ENCODE assay signal across 17 mouse cellular contexts in genomic region chr11:32650893-32651590, GRCm38 (mm10). TPM values are rescaled to one million over a fixed set of nuclear protein-coding genes. Genes with fewer than 3 reads are reported as not detected.
DNase-seq lines count a peak whose midpoint lies in the region; ATAC-seq and TF ChIP-seq lines count a peak whose summit lies in the region.
"Had no signal": no experiment of that assay in that cellular context is flagged by ENCODE, and none has a peak within 500 bp of the region (broad histone marks: within the 10 kb centered on the region; RNA-seq: fewer than 3 reads in every experiment).

No protein-coding gene starts in this region.

- no peaks in the 10 kb centered on the region for H3K36me3 ChIP-seq in embryonic facial prominence, embryonic 15.5 days
- peaks cover 19% of the 10 kb centered on the region for H3K36me3 ChIP-seq in embryonic facial prominence, embryonic 10.5 days (replicated peaks)
- H3K36me3 ChIP-seq in lung, postnatal 0 days (ENCODE audit: insufficient read depth, low read length) = no peaks in the 10 kb centered on the region
- no peaks in the 10 kb centered on the region for H3K36me3 ChIP-seq in forebrain, embryonic 11.5 days (ENCODE audit: control insufficient read depth, insufficient read depth, low read length)
- H3K36me3 ChIP-seq: neural tube, embryonic 13.5 days had no signal

- H3K4me3 ChIP-seq in embryonic facial prominence, embryonic 15.5 days (replicated peaks) = no peak overlapping the region
- no peak overlapping the region for H3K4me3 ChIP-seq in embryonic facial prominence, embryonic 10.5 days
- no peak overlapping the region for H3K4me3 ChIP-seq in lung, postnatal 0 days (ENCODE audit: low read depth, low read length)
- no peak overlapping the region for H3K4me3 ChIP-seq in forebrain, embryonic 11.5 days (ENCODE audit: low read depth, low read length)
- H3K4me3 ChIP-seq: embryonic facial prominence, embryonic 12.5 days; forebrain, embryonic 10.5 days; neural tube, embryonic 13.5 days had no signal

- no peak for TF ChIP-seq CTCF in lung, postnatal 0 days (IDR thresholded peaks at IDR 0.05)

- DNase-seq in embryonic facial prominence, embryonic 10.5 days (ENCODE audit: low spot score) = no peak
- no peak for DNase-seq in lung, postnatal 0 days (ENCODE audit: low spot score)
- DNase-seq in lung, adult 18-20 months = no peak
- peak; percentile 40 to 62 for DNase-seq in kidney, postnatal 25 days
- no peak for DNase-seq in cerebellum, adult 18-20 months
- DNase-seq in forebrain, embryonic 11.5 days (ENCODE audit: low spot score) = no peak
- DNase-seq: adrenal gland, adult 2 months; cerebellum, postnatal 36 days; heart, adult 11 months; heart, postnatal 10 days; lung, adult 2 months had no signal

- TF ChIP-seq EP300 in lung, postnatal 0 days (IDR thresholded peaks at IDR 0.05) = no peak

- no peak overlapping the region for H3K4me2 ChIP-seq in embryonic facial prominence, embryonic 15.5 days (replicated peaks)
- no peak overlapping the region for H3K4me2 ChIP-seq in lung, postnatal 0 days (replicated peaks; ENCODE audit: low read depth, low read length)
- H3K4me2 ChIP-seq in forebrain, embryonic 11.5 days (ENCODE audit: low read depth, low read length, severe bottlenecking) = no peak overlapping the region
- H3K4me2 ChIP-seq: embryonic facial prominence, embryonic 12.5 days; neural tube, embryonic 13.5 days had no signal

- H3K27ac ChIP-seq in embryonic facial prominence, embryonic 15.5 days (replicated peaks) = 0 out of 2 replicates have a peak overlapping the region, but pooled peaks have one; percentile 4
- no peak overlapping the region for H3K27ac ChIP-seq in embryonic facial prominence, embryonic 10.5 days (replicated peaks)
- peak overlapping the region; percentile 17; the same call in 1 of the 2 replicates for H3K27ac ChIP-seq in lung, postnatal 0 days (ENCODE audit: low read length)
- no peak overlapping the region for H3K27ac ChIP-seq in forebrain, embryonic 11.5 days (ENCODE audit: low read depth, low read length)
- H3K27ac ChIP-seq: embryonic facial prominence, embryonic 12.5 days; forebrain, embryonic 10.5 days; neural tube, embryonic 13.5 days had no signal

- H3K9me3 ChIP-seq in embryonic facial prominence, embryonic 15.5 days (replicated peaks) = no peaks in the 10 kb centered on the region
- H3K9me3 ChIP-seq in embryonic facial prominence, embryonic 10.5 days = no peaks in the 10 kb centered on the region
- no peaks in the 10 kb centered on the region for H3K9me3 ChIP-seq in lung, postnatal 0 days (ENCODE audit: low read length)
- no peaks in the 10 kb centered on the region for H3K9me3 ChIP-seq in forebrain, embryonic 11.5 days (ENCODE audit: control insufficient read depth, low read length)
- H3K9me3 ChIP-seq: embryonic facial prominence, embryonic 12.5 days; forebrain, embryonic 10.5 days; neural tube, embryonic 13.5 days had no signal

- H3K4me1 ChIP-seq in embryonic facial prominence, embryonic 15.5 days = peaks cover 9% of the 10 kb centered on the region; the same call in 1 of the 2 replicates
- no peaks in the 10 kb centered on the region for H3K4me1 ChIP-seq in embryonic facial prominence, embryonic 10.5 days
- H3K4me1 ChIP-seq in lung, postnatal 0 days (ENCODE audit: insufficient read depth, low read depth, low read length) = peaks cover 19% of the 10 kb centered on the region; the same call in 1 of the 2 replicates
- H3K4me1 ChIP-seq in forebrain, embryonic 11.5 days (replicated peaks; ENCODE audit: control insufficient read depth, insufficient read depth, low read length) = no peaks in the 10 kb centered on the region
- H3K4me1 ChIP-seq: embryonic facial prominence, embryonic 12.5 days; forebrain, embryonic 10.5 days had no signal

- no peak for ATAC-seq in embryonic facial prominence, embryonic 15.5 days (ENCODE audit: insufficient number of reproducible peaks, low FRiP score, low TSS enrichment, low read depth)
- ATAC-seq in lung, postnatal 0 days = no peak
- ATAC-seq in inflammation-experienced regulatory T-cells, adult 6 months = no peak
- ATAC-seq in forebrain, embryonic 11.5 days (replicated peaks; ENCODE audit: low FRiP score) = no peak
- ATAC-seq: midbrain, embryonic 16.5 days had no signal

- WGBS in embryonic facial prominence, embryonic 15.5 days = 83% methylated on average over 7 of the region's 7 CpGs
- 88% methylated on average over 7 of the region's 7 CpGs for WGBS in embryonic facial prominence, embryonic 10.5 days
- WGBS in lung, postnatal 0 days = 70% methylated on average over 7 of the region's 7 CpGs
- WGBS in forebrain, embryonic 11.5 days = 95% methylated on average over 7 of the region's 7 CpGs

- no peak overlapping the region for H3K9ac ChIP-seq in embryonic facial prominence, embryonic 15.5 days
- H3K9ac ChIP-seq in lung, postnatal 0 days (replicated peaks; ENCODE audit: low read depth) = no peak overlapping the region
- H3K9ac ChIP-seq in forebrain, embryonic 11.5 days (ENCODE audit: low read length) = no peak overlapping the region
- H3K9ac ChIP-seq: embryonic facial prominence, embryonic 12.5 days; neural tube, embryonic 13.5 days had no signal

- H3K27me3 ChIP-seq in embryonic facial prominence, embryonic 15.5 days = no peaks in the 10 kb centered on the region
- H3K27me3 ChIP-seq in embryonic facial prominence, embryonic 10.5 days (replicated peaks; ENCODE audit: low read depth, poor library complexity, severe bottlenecking) = no peaks in the 10 kb centered on the region
- H3K27me3 ChIP-seq in lung, postnatal 0 days (replicated peaks; ENCODE audit: insufficient read depth, low read length) = no peaks in the 10 kb centered on the region
- no peaks in the 10 kb centered on the region for H3K27me3 ChIP-seq in forebrain, embryonic 11.5 days (ENCODE audit: control insufficient read depth, insufficient read depth, low read length)
- H3K27me3 ChIP-seq: embryonic facial prominence, embryonic 12.5 days; neural tube, embryonic 13.5 days had no signal

RNA-seq across cellular contexts. Expression of gene Fbxw11, which starts 8.5 kb away (rescaled TPM):
- polyA plus RNA-seq in embryonic facial prominence, embryonic 15.5 days (2015; fragmentation: Nextera tagmentation; extraction: Ambion mirVana) = 65.1 and 65.7 TPM in 2 replicates
- polyA plus RNA-seq in embryonic facial prominence, embryonic 10.5 days (2016; fragmentation: Nextera tagmentation; extraction: Ambion mirVana) = 88.8 and 93.2 TPM in 2 replicates
- polyA plus RNA-seq in lung, postnatal 0 days (2015; fragmentation: Nextera tagmentation; extraction: Ambion mirVana) = 46.6 and 54.2 TPM in 2 replicates
- polyA plus RNA-seq in inflammation-experienced regulatory T-cells, adult 6 months (2017; shearing (Covaris generic)) = 10 to 100 TPM; 20.0 to 28.6 (median 21.7) TPM
- polyA plus RNA-seq in forebrain, embryonic 11.5 days (2014; fragmentation: Nextera tagmentation; extraction: Ambion mirVana) = 95.8 and 104 TPM in 2 replicates

Comparison
In these comparisons a context has a peak if more than half of its experiments do, and no peak if none do; other contexts are left out.
1. H3K27ac ChIP-seq: peak in embryonic facial prominence, embryonic 15.5 days (single experiment) and lung, postnatal 0 days (single experiment); none in embryonic facial prominence, embryonic 10.5 days (single experiment) and forebrain, embryonic 11.5 days (single experiment).
2. DNase-seq: peak in kidney, postnatal 25 days (2 of 2); none in embryonic facial prominence, embryonic 10.5 days (single experiment), lung, postnatal 0 days (single experiment), lung, adult 18-20 months (0 of 2), cerebellum, adult 18-20 months (0 of 2) and forebrain, embryonic 11.5 days (single experiment).